ENCODE assay signal across 20 mouse cellular contexts in genomic region chr15:43717035-43717434, GRCm38 (mm10).
"Had no signal": no experiment of that assay in that cellular context is flagged by ENCODE, and none has a peak within 500 bp of the region (broad histone marks: within the 10 kb centered on the region; RNA-seq: fewer than 3 reads in every experiment).

No protein-coding gene starts in this region.

- H3K4me1 ChIP-seq: liver, embryonic 15.5 days; lung, embryonic 15.5 days; megakaryocyte, embryonic 14.5 days; midbrain, embryonic 13.5 days; midbrain, embryonic 15.5 days; neural tube, embryonic 13.5 days; neural tube, embryonic 15.5 days; stomach, embryonic 15.5 days had no signal

- H3K4me2 ChIP-seq: liver, embryonic 15.5 days; lung, embryonic 15.5 days; midbrain, embryonic 11.5 days; midbrain, embryonic 13.5 days; midbrain, embryonic 15.5 days; neural tube, embryonic 13.5 days; neural tube, embryonic 15.5 days; stomach, embryonic 15.5 days had no signal

- H3K9ac ChIP-seq: liver, embryonic 15.5 days; liver, postnatal 0 days; lung, embryonic 15.5 days; midbrain, embryonic 13.5 days; midbrain, embryonic 15.5 days; neural tube, embryonic 13.5 days; neural tube, embryonic 15.5 days; stomach, embryonic 15.5 days had no signal

- ATAC-seq: liver, postnatal 0 days; midbrain, embryonic 13.5 days; midbrain, embryonic 15.5 days had no signal

- H3K27me3 ChIP-seq: liver, embryonic 15.5 days; lung, embryonic 15.5 days; megakaryocyte, embryonic 14.5 days; midbrain, embryonic 13.5 days; midbrain, embryonic 15.5 days; neural tube, embryonic 13.5 days; neural tube, embryonic 15.5 days; stomach, embryonic 15.5 days had no signal

- H3K27ac ChIP-seq: liver, embryonic 15.5 days; lung, embryonic 15.5 days; midbrain, embryonic 13.5 days; midbrain, embryonic 15.5 days; neural tube, embryonic 13.5 days; neural tube, embryonic 15.5 days; stomach, embryonic 15.5 days; stomach, postnatal 0 days had no signal

- H3K9me3 ChIP-seq: liver, embryonic 15.5 days; lung, embryonic 15.5 days; megakaryocyte, embryonic 14.5 days; midbrain, embryonic 13.5 days; midbrain, embryonic 15.5 days; neural tube, embryonic 13.5 days; neural tube, embryonic 15.5 days; stomach, embryonic 15.5 days had no signal

- H3K36me3 ChIP-seq: liver, embryonic 15.5 days; lung, embryonic 15.5 days; midbrain, embryonic 13.5 days; midbrain, embryonic 15.5 days; neural tube, embryonic 13.5 days; neural tube, embryonic 15.5 days; stomach, embryonic 15.5 days had no signal

- H3K4me3 ChIP-seq: liver, embryonic 15.5 days; lung, embryonic 15.5 days; megakaryocyte, embryonic 14.5 days; midbrain, embryonic 13.5 days; midbrain, embryonic 15.5 days; neural tube, embryonic 13.5 days; neural tube, embryonic 15.5 days; stomach, embryonic 15.5 days had no signal

- DNase-seq: liver, postnatal 0 days; lung, adult 2 months; lung, postnatal 10 days; lung, postnatal 4 days; retina, postnatal 1 day; right cerebral cortex, postnatal 4 days; spleen, adult 18-20 months; thymus, adult 2 months; thymus, postnatal 14 days; thymus, postnatal 36 days had no signal
